Mouse (Mus musculus): ENCODE data around the gene AC170998.1.

DNA sequence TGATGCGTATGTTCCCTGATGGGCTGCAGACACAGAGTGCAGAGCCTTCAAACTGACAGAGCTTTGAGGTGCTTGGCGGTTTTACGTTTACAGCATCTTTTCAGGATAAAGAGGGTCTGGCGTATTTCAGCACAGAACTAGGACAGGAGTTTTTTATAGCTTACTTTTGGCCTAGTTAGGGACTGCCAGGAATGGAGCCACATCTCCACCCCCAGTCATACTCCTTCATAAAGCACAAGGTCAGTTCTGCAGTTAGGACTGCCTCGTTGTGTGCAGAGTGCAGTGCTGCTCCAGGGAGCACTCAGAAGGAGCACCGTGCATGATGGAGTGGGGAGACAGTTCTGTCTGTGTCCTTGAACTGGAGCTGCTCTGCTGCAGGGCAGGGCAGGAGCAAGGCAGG, 19.9 kb downstream of the AC170998.1 start:
- TF ChIP-seq CTCF (IDR thresholded peaks at IDR 0.05; ENCODE audit: low read depth) (no peak), EP300 (IDR thresholded peaks at IDR 0.05; ENCODE audit: low read depth) (no peak)
